Mouse (Mus musculus) limb, embryonic 15.5 days (tissue): ENCODE measurements around the gene Lim2. TPM values are rescaled to one million over a fixed set of nuclear protein-coding genes. Genes with fewer than 3 reads are reported as not detected.

ENCODE experiments used
- ATAC-seq: fragments of 200-750 bp; cut with Nextera tagmentation; 2 replicates; pipeline ENCODE4 v1.8.0; 2017; ENCODE audit warnings: low read depth, moderate TSS enrichment; ENCODE audit not compliant: insufficient number of reproducible peaks, low FRiP score, low TSS enrichment
- H3K27ac ChIP-seq: fragments of 300-500 bp; sonication (generic); 2 replicates; pipeline ENCODE4 v1.5.1; 2015; ENCODE audit warnings: moderate library complexity, mild to moderate bottlenecking, inconsistent platforms
- H3K27me3 ChIP-seq: fragments of 300-500 bp; sonication (generic); 2 replicates; pipeline ENCODE4 v1.6.1; 2015; ENCODE audit warnings: inconsistent platforms
- H3K36me3 ChIP-seq: fragments of 300-500 bp; sonication (generic); 2 replicates; pipeline ENCODE4 v1.6.1; 2015; ENCODE audit warnings: inconsistent platforms
- H3K4me1 ChIP-seq: fragments of 300-500 bp; sonication (generic); 2 replicates; pipeline ENCODE4 v1.6.1; 2015; ENCODE audit warnings: inconsistent platforms
- H3K4me2 ChIP-seq: fragments of 300-500 bp; sonication (generic); 2 replicates; pipeline ENCODE4 v1.6.1; 2015; ENCODE audit warnings: mild to moderate bottlenecking, inconsistent platforms
- H3K4me3 ChIP-seq: fragments of 300-500 bp; sonication (generic); 2 replicates; pipeline ENCODE4 v1.5.1; 2015; ENCODE audit warnings: mild to moderate bottlenecking, inconsistent platforms
- H3K9ac ChIP-seq: fragments of 300-500 bp; sonication (generic); 2 replicates; pipeline ENCODE4 v1.6.1; 2015; ENCODE audit warnings: inconsistent platforms
- H3K9me3 ChIP-seq: fragments of 300-500 bp; sonication (generic); 2 replicates; pipeline ENCODE4 v1.6.1; 2016; ENCODE audit warnings: inconsistent platforms
- WGBS: fragments of 180-500 bp; shearing (Covaris S2); methylation state at CpG from one replicate; pipeline ENCODE4 v1.1.7; 2015; 5-methylcytosine and 5-hydroxymethylcytosine counted together
- microRNA-seq: library from miRNA; unstranded; fragments of <30 nt; microRNA quantifications from one replicate; pipeline ENCODE4, GENCODE M21; 2016
- polyA plus RNA-seq: library from polyadenylated mRNA; unstranded; fragments of >200 nt; fragmentation: Nextera tagmentation; extraction: Ambion mirVana; gene quantifications from 2 replicates; pipeline ENCODE4 v1.2.1, GENCODE M21; 2015

Gene Lim2
- polyA plus RNA-seq, 1 experiment from 2014 or later = not detected

- H3K27me3 ChIP-seq = peaks cover 41% of the 10 kb centered on the region
- H3K9ac ChIP-seq = no peak overlapping the region
- no peak overlapping the region for H3K4me3 ChIP-seq
- peaks cover 5% of the 10 kb centered on the region; the same call in 1 of the 2 replicates for H3K4me1 ChIP-seq
- no peak overlapping the region for H3K4me2 ChIP-seq
- no peaks in the 10 kb centered on the region for H3K36me3 ChIP-seq
- 13% methylated on average over 23 of the region's 23 CpGs for WGBS
- no peak overlapping the region for H3K27ac ChIP-seq
- ATAC-seq = no peak
- no peaks in the 10 kb centered on the region for H3K9me3 ChIP-seq
Observed at GRCm38 (mm10) chr7:43475706-43476105, 48.2 kb downstream of the Lim2 start.

GRCm38 (mm10) chr7:43476376-43476775 is 48.9 kb downstream of the Lim2 start:
- ATAC-seq = no peak
- H3K9ac ChIP-seq = no peak overlapping the region
- 10% methylated on average over 13 of the region's 13 CpGs for WGBS
- H3K27ac ChIP-seq = no peak overlapping the region
- H3K9me3 ChIP-seq = no peaks in the 10 kb centered on the region
- H3K4me1 ChIP-seq = peaks cover 5% of the 10 kb centered on the region; the same call in 1 of the 2 replicates
- no peak overlapping the region for H3K4me3 ChIP-seq
- no peak overlapping the region for H3K4me2 ChIP-seq
- H3K27me3 ChIP-seq = peaks cover 41% of the 10 kb centered on the region
- no peaks in the 10 kb centered on the region for H3K36me3 ChIP-seq

GRCm38 (mm10) chr7:43481191-43481590 is 53.7 kb downstream of the Lim2 start:
- no peaks in the 10 kb centered on the region for H3K9me3 ChIP-seq
- H3K9ac ChIP-seq = no peak overlapping the region
- no peak overlapping the region for H3K27ac ChIP-seq
- no peaks in the 10 kb centered on the region for H3K36me3 ChIP-seq
- peaks cover 5% of the 10 kb centered on the region; the same call in 1 of the 2 replicates for H3K4me1 ChIP-seq
- 62% methylated on average over 3 of the region's 3 CpGs for WGBS
- H3K27me3 ChIP-seq = peaks cover 22% of the 10 kb centered on the region
- no peak for ATAC-seq
- no peak overlapping the region for H3K4me3 ChIP-seq
- H3K4me2 ChIP-seq = no peak overlapping the region

- H3K9ac ChIP-seq = no peak overlapping the region
- no peaks in the 10 kb centered on the region for H3K36me3 ChIP-seq
- H3K27me3 ChIP-seq = peaks cover 12% of the 10 kb centered on the region
- H3K4me1 ChIP-seq = no peaks in the 10 kb centered on the region
- 57% methylated on average over 8 of the region's 8 CpGs for WGBS
- no peak for ATAC-seq
- no peak overlapping the region for H3K4me3 ChIP-seq
- no peak overlapping the region for H3K27ac ChIP-seq
- H3K4me2 ChIP-seq = no peak overlapping the region
- H3K9me3 ChIP-seq = no peaks in the 10 kb centered on the region
Observed at GRCm38 (mm10) chr7:43482090-43482716, 54.7 kb downstream of the Lim2 start.

GRCm38 (mm10) chr7:43483236-43483635 is 55.8 kb downstream of the Lim2 start:
- no peak overlapping the region for H3K4me3 ChIP-seq

More at GRCm38 (mm10) chr7:43483236-43483635, 55.8 kb downstream of the Lim2 start:
- no peaks in the 10 kb centered on the region for H3K9me3 ChIP-seq
- H3K9ac ChIP-seq = no peak overlapping the region
- H3K4me1 ChIP-seq = no peaks in the 10 kb centered on the region
- H3K27me3 ChIP-seq = peaks cover 2% of the 10 kb centered on the region
- no peak for ATAC-seq
- H3K36me3 ChIP-seq = no peaks in the 10 kb centered on the region
- WGBS = 14% methylated on average over 10 of the region's 10 CpGs
- H3K4me2 ChIP-seq = no peak overlapping the region
- no peak overlapping the region for H3K27ac ChIP-seq

Small RNAs within 50 kb of the gene (microRNA-seq; reads per million reads assigned to microRNA genes)
- 0.61 reads per million for gene Mir7051

Other genes starting within 250 kb of the Lim2 start
- 15.0 and 15.5 TPM in 2 replicates for gene Zfp715, start 114.4 kb upstream of the Lim2 start, polyA plus RNA-seq
- 0.31 and 0.35 TPM in 2 replicates for gene Siglecf, start 76.3 kb upstream of the Lim2 start, polyA plus RNA-seq
- gene Siglecg, start 19.5 kb upstream of the Lim2 start, polyA plus RNA-seq = 0.06 and 0.12 TPM in 2 replicates
- gene Nkg7, start 9.4 kb downstream of the Lim2 start, polyA plus RNA-seq = 3.4 and 4.2 TPM in 2 replicates
- not detected in 2 replicates for gene Cldnd2, start 13.1 kb downstream of the Lim2 start, polyA plus RNA-seq
- 275 and 316 TPM in 2 replicates for gene Etfb, start 16.4 kb downstream of the Lim2 start, polyA plus RNA-seq
- 0.37 and 0.99 TPM in 2 replicates for gene Gm45233, start 16.5 kb downstream of the Lim2 start, polyA plus RNA-seq
- gene Vsig10l, start 35.5 kb downstream of the Lim2 start, polyA plus RNA-seq = 18.1 and 21.7 TPM in 2 replicates
- 0.74 and 1.1 TPM in 2 replicates for gene Iglon5, start 62.4 kb downstream of the Lim2 start, polyA plus RNA-seq
- gene 4931406B18Rik, start 78.3 kb downstream of the Lim2 start, polyA plus RNA-seq = not detected in 2 replicates
- 1.4 and 2.2 TPM in 2 replicates for gene Cd33, start 116.8 kb downstream of the Lim2 start, polyA plus RNA-seq
- 3.6 and 4.3 TPM in 2 replicates for gene Zfp658, start 134.6 kb downstream of the Lim2 start, polyA plus RNA-seq
- 14.2 and 14.5 TPM in 2 replicates for gene Zfp719, start 151.9 kb downstream of the Lim2 start, polyA plus RNA-seq
- gene Zfp819, start 179.5 kb downstream of the Lim2 start, polyA plus RNA-seq = 0.19 TPM in 1 of 2 replicates, not detected in the other
- gene Ceacam18, start 207.0 kb downstream of the Lim2 start, polyA plus RNA-seq = not detected in 2 replicates
- gene Siglece, start 232.5 kb downstream of the Lim2 start, polyA plus RNA-seq = 1.2 TPM in 2 replicates
- 16.4 and 17.9 TPM in 2 replicates for gene Ctu1, start 244.3 kb downstream of the Lim2 start, polyA plus RNA-seq